Mouse (Mus musculus) mesoderm, embryonic 11.5 days (tissue): ENCODE results near the gene Tecrl.

Experiments used
- DNase-seq: peaks from one replicate; pipeline ENCODE4 v3.0.0-alpha.2; 2012; ENCODE audit warnings: low read depth, low spot score

The Tecrl gene

GRCm38 (mm10) chr5:83354846-83355561 lies at the start of gene Tecrl:
TSS of gene Tecrl (minus strand) at chr5:83355195.
- DNase-seq: peak; percentile 38

- DNase-seq: no peak
Measured at GRCm38 (mm10) chr5:83385021-83385420, 30.0 kb upstream of the Tecrl start.

- DNase-seq: peak; percentile 54
Measured at GRCm38 (mm10) chr5:83351615-83352014, 3.4 kb downstream of the Tecrl start.

GRCm38 (mm10) chr5:83339144-83339543 lies 15.9 kb downstream of the Tecrl start:
- no peak for DNase-seq

- DNase-seq: no peak
Measured at GRCm38 (mm10) chr5:83267148-83267776, 87.7 kb downstream of the Tecrl start.

- no peak for DNase-seq
Measured at GRCm38 (mm10) chr5:83260059-83260458, 94.9 kb downstream of the Tecrl start.

GRCm38 (mm10) chr5:83254141-83254540 lies 100.9 kb downstream of the Tecrl start:
- DNase-seq: no peak

GRCm38 (mm10) chr5:83238848-83239452 lies 116.0 kb downstream of the Tecrl start:
- DNase-seq: peak; percentile 4
